Mouse (Mus musculus): ENCODE results near the gene Tenm2.

DNA sequence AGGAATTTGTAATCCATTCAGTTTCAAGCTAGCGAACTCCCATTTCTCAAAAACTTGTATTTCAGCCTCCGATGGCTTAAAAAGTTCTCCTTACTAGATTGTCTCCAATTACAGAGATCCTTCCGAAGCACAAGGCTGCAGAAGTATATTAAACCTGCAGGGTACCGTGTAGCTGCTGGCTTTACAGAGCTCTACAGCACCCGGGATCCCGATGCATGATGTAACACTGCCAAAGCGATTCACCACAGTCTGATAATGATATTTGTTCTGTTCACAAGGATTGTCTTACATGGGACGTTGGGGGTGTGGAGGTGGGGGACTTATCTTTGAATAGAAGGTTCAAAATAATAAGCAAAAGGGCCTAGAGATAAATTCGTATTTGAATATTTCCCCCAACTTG is 564.6 kb downstream of the Tenm2 start:
- TF ChIP-seq CTCF (IDR thresholded peaks at IDR 0.05 in 2 of 3, conservative IDR thresholded peaks at IDR 0.05 in 1 of 3; ENCODE audit: control insufficient read depth in 1 of 3, insufficient read depth in 1 of 3, low read depth in 2 of 3, low read length in 3 of 3, poor library complexity in 1 of 3, severe bottlenecking in 1 of 3) = no peak
- TF ChIP-seq ZNF384 (IDR thresholded peaks at IDR 0.05; ENCODE audit: low read depth, low read length) = no peak
- no peak for TF ChIP-seq ETS1 (IDR thresholded peaks at IDR 0.05; ENCODE audit: low read depth, low read length)
- no peak for TF ChIP-seq SMC3 (IDR thresholded peaks at IDR 0.05; ENCODE audit: low read depth, low read length)
- no peak for TF ChIP-seq ELF1 (IDR thresholded peaks at IDR 0.05; ENCODE audit: low read depth, low read length)
- TF ChIP-seq MAZ (IDR thresholded peaks at IDR 0.05; ENCODE audit: low read depth, low read length) = no peak
- TF ChIP-seq POLR2A (IDR thresholded peaks at IDR 0.05; ENCODE audit: control insufficient read depth in 1 of 2, insufficient read depth in 1 of 2, low read depth in 1 of 2, low read length in 2 of 2, poor library complexity in 1 of 2) = no peak
- TF ChIP-seq HCFC1 (IDR thresholded peaks at IDR 0.05; ENCODE audit: low read depth, low read length) = no peak
- TF ChIP-seq TCF12 (IDR thresholded peaks at IDR 0.05; ENCODE audit: low read depth, low read length) = no peak
- TF ChIP-seq CHD1 (IDR thresholded peaks at IDR 0.05; ENCODE audit: low read depth, low read length) = no peak
- no peak for TF ChIP-seq CHD2 (IDR thresholded peaks at IDR 0.05; ENCODE audit: low read length)

Measured in MEL (cell line).